In the genomic region with DNA sequence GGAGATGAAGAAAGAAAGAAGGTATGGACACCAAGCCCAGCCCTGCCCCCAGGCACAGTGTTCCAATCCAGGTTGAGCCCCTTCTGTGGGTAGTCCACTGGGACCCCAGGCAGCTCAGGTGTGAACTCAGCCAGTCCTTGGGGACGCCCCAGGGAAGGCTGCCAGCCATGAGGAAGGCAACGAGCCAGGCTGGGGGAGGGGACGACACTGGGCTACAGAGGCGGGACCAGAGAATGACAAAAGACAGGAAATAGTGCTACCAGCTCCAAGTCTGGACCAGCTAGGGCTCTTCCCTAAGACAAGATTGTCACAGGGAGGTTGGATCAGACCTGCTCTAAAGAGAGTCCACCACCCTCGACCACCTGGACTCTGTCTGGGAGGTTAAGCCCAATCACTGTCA, we compare ENCODE assay signal across 8 mouse cellular contexts. TPM values are rescaled to one million over a fixed set of nuclear protein-coding genes. Genes with fewer than 3 reads are reported as not detected.
DNase-seq lines count a peak whose midpoint lies in the region; ATAC-seq and TF ChIP-seq lines count a peak whose summit lies in the region.

No protein-coding gene starts in this region.

- no peaks in the 10 kb centered on the region for H3K27me3 ChIP-seq in kidney, adult 2 months (replicated peaks; ENCODE audit: control insufficient read depth, insufficient read depth, low read length)
- H3K27me3 ChIP-seq in liver, postnatal 0 days (ENCODE audit: insufficient read depth, low read length) = peaks cover 30% of the 10 kb centered on the region
- H3K27me3 ChIP-seq in neural tube, embryonic 15.5 days (replicated peaks) = no peaks in the 10 kb centered on the region

- H3K4me1 ChIP-seq in kidney, adult 2 months (ENCODE audit: control insufficient read depth, insufficient read depth, low read length) = peaks cover 53% of the 10 kb centered on the region
- H3K4me1 ChIP-seq in liver, postnatal 0 days (ENCODE audit: insufficient read depth) = peaks cover 65% of the 10 kb centered on the region
- peaks cover 87% of the 10 kb centered on the region for H3K4me1 ChIP-seq in neural tube, embryonic 15.5 days

- peak overlapping the region; percentile 81 for H3K4me2 ChIP-seq in liver, postnatal 0 days (ENCODE audit: low read depth, low read length)
- H3K4me2 ChIP-seq in neural tube, embryonic 15.5 days = peak overlapping the region; percentile 90

- 1% methylated on average over 5 of the region's 5 CpGs for WGBS in kidney, adult 2 months
- 6% methylated on average over 5 of the region's 5 CpGs for WGBS in liver, postnatal 0 days (ENCODE audit: insufficient replicate concordance)
- WGBS in neural tube, embryonic 15.5 days = 9% methylated on average over 5 of the region's 5 CpGs

- no peak for TF ChIP-seq POLR2A in kidney, adult 2 months (IDR thresholded peaks at IDR 0.05; ENCODE audit: low read depth, low read length)

- H3K9ac ChIP-seq in liver, postnatal 0 days (replicated peaks) = peak overlapping the region; percentile 59
- 0 out of 2 replicates have a peak overlapping the region, but pooled peaks have one; percentile 26 for H3K9ac ChIP-seq in neural tube, embryonic 15.5 days (replicated peaks)

- peak overlapping the region; percentile 85 for H3K27ac ChIP-seq in kidney, adult 2 months (ENCODE audit: insufficient read depth, low read depth, low read length)
- H3K27ac ChIP-seq in liver, postnatal 0 days (ENCODE audit: low read depth) = peak overlapping the region; percentile 98
- H3K27ac ChIP-seq in neural tube, embryonic 15.5 days (replicated peaks) = peak overlapping the region; percentile 42

- peak; percentile 28 for DNase-seq in thymus, postnatal 25 days
- no peak for DNase-seq in thymus, postnatal 0 days (ENCODE audit: low spot score)
- peak; percentile 83 to 88 for DNase-seq in cerebellum, postnatal 10 days
- DNase-seq in heart, adult 8-10 months (ENCODE audit: low spot score) = peak; percentile 92
- DNase-seq in kidney, adult 2 months = peak; percentile 97
- peak; percentile 86 for DNase-seq in liver, postnatal 0 days

- H3K4me3 ChIP-seq in kidney, adult 2 months (ENCODE audit: insufficient read depth, low read depth, low read length) = no peak overlapping the region
- H3K4me3 ChIP-seq in liver, postnatal 0 days (ENCODE audit: low read depth, low read length) = peak overlapping the region; percentile 15; the same call in 1 of the 2 replicates
- no peak overlapping the region for H3K4me3 ChIP-seq in neural tube, embryonic 15.5 days (replicated peaks)

- no peak for TF ChIP-seq EP300 in liver, postnatal 0 days (IDR thresholded peaks at IDR 0.05; ENCODE audit: low read depth)

- H3K9me3 ChIP-seq in liver, postnatal 0 days (ENCODE audit: low read length) = no peaks in the 10 kb centered on the region
- H3K9me3 ChIP-seq in neural tube, embryonic 15.5 days (replicated peaks) = no peaks in the 10 kb centered on the region

- no peaks in the 10 kb centered on the region for H3K36me3 ChIP-seq in kidney, adult 2 months (ENCODE audit: control insufficient read depth, insufficient read depth, low read length)
- no peaks in the 10 kb centered on the region for H3K36me3 ChIP-seq in liver, postnatal 0 days (replicated peaks; ENCODE audit: insufficient read depth, low read length)
- no peaks in the 10 kb centered on the region for H3K36me3 ChIP-seq in neural tube, embryonic 15.5 days

- ATAC-seq in liver, postnatal 0 days = peak; percentile 52
- no peak for ATAC-seq in neural tube, embryonic 15.5 days (ENCODE audit: low FRiP score)
- ATAC-seq in frontal cortex, adult (ENCODE audit: low TSS enrichment) = no peak

- no peak for TF ChIP-seq CTCF in kidney, adult 2 months (conservative IDR thresholded peaks at IDR 0.05; ENCODE audit: insufficient read depth, insufficient read length, low read depth, low read length)
- TF ChIP-seq CTCF in liver, postnatal 0 days (IDR thresholded peaks at IDR 0.05; ENCODE audit: low read depth) = no peak

RNA-seq across cellular contexts. Expression of gene Plxnb2, which starts 3.5 kb away (rescaled TPM):
- polyA plus RNA-seq in thymus, postnatal 0 days (2015; fragmentation: Nextera tagmentation; extraction: Ambion mirVana) = 19.0 and 19.4 TPM in 2 replicates
- 100 to 1,000 TPM in 2 of 4 experiments, 10 to 100 TPM in 2; 92.5 to 104 (median 99.6) TPM for total RNA-seq in heart, adult 8-10 months (2022)
- 288 and 297 TPM in 2 replicates for polyA plus RNA-seq in kidney, adult 2 months (2012; rRNA removed)
- polyA plus RNA-seq in liver, postnatal 0 days (2015; fragmentation: Nextera tagmentation; extraction: Ambion mirVana) = 27.2 and 29.7 TPM in 2 replicates
- 69.4 and 72.3 TPM in 2 replicates for polyA plus RNA-seq in neural tube, embryonic 15.5 days (2015; fragmentation: Nextera tagmentation; extraction: Ambion mirVana)

RNA-seq across cellular contexts. Expression of gene Dennd6b, which starts 19.2 kb away (rescaled TPM):
- 13.5 and 14.2 TPM in 2 replicates for polyA plus RNA-seq in thymus, postnatal 0 days (2015; fragmentation: Nextera tagmentation; extraction: Ambion mirVana)
- 10 to 100 TPM in 2 of 4 experiments, 1 to 10 TPM in 2; 8.8 to 12.9 (median 11.0) TPM for total RNA-seq in heart, adult 8-10 months (2022)
- 11.2 and 15.0 TPM in 2 replicates for polyA plus RNA-seq in kidney, adult 2 months (2012; rRNA removed)
- polyA plus RNA-seq in liver, postnatal 0 days (2015; fragmentation: Nextera tagmentation; extraction: Ambion mirVana) = 2.6 and 2.7 TPM in 2 replicates
- polyA plus RNA-seq in neural tube, embryonic 15.5 days (2015; fragmentation: Nextera tagmentation; extraction: Ambion mirVana) = 77.2 and 91.0 TPM in 2 replicates

RNA-seq across cellular contexts. Expression of gene Mapk11, which starts 27.7 kb away (rescaled TPM):
- polyA plus RNA-seq in thymus, postnatal 0 days (2015; fragmentation: Nextera tagmentation; extraction: Ambion mirVana) = 4.9 and 5.6 TPM in 2 replicates
- total RNA-seq in heart, adult 8-10 months (2022) = 1 to 10 TPM; 1.1 to 2.8 (median 2.7) TPM
- polyA plus RNA-seq in kidney, adult 2 months (2012; rRNA removed) = 6.0 and 7.9 TPM in 2 replicates
- 0.66 and 0.81 TPM in 2 replicates for polyA plus RNA-seq in liver, postnatal 0 days (2015; fragmentation: Nextera tagmentation; extraction: Ambion mirVana)
- polyA plus RNA-seq in neural tube, embryonic 15.5 days (2015; fragmentation: Nextera tagmentation; extraction: Ambion mirVana) = 22.5 and 27.5 TPM in 2 replicates

RNA-seq across cellular contexts. Expression of gene Ppp6r2, which starts 34.2 kb away (rescaled TPM):
- polyA plus RNA-seq in thymus, postnatal 0 days (2015; fragmentation: Nextera tagmentation; extraction: Ambion mirVana) = 30.8 and 38.2 TPM in 2 replicates
- total RNA-seq in heart, adult 8-10 months (2022) = 10 to 100 TPM; 82.1 to 87.5 (median 84.7) TPM
- polyA plus RNA-seq in kidney, adult 2 months (2012; rRNA removed) = 85.0 and 148 TPM in 2 replicates
- 13.9 and 18.1 TPM in 2 replicates for polyA plus RNA-seq in liver, postnatal 0 days (2015; fragmentation: Nextera tagmentation; extraction: Ambion mirVana)
- polyA plus RNA-seq in neural tube, embryonic 15.5 days (2015; fragmentation: Nextera tagmentation; extraction: Ambion mirVana) = 62.8 and 67.7 TPM in 2 replicates

RNA-seq across cellular contexts. Expression of gene Mapk12, which starts 36.6 kb away (rescaled TPM):
- 1.2 TPM in 2 replicates for polyA plus RNA-seq in thymus, postnatal 0 days (2015; fragmentation: Nextera tagmentation; extraction: Ambion mirVana)
- 10 to 100 TPM; 21.1 to 31.4 (median 28.0) TPM for total RNA-seq in heart, adult 8-10 months (2022)
- 12.7 and 13.9 TPM in 2 replicates for polyA plus RNA-seq in kidney, adult 2 months (2012; rRNA removed)
- 2.1 and 2.4 TPM in 2 replicates for polyA plus RNA-seq in liver, postnatal 0 days (2015; fragmentation: Nextera tagmentation; extraction: Ambion mirVana)
- polyA plus RNA-seq in neural tube, embryonic 15.5 days (2015; fragmentation: Nextera tagmentation; extraction: Ambion mirVana) = 4.8 and 5.2 TPM in 2 replicates

Comparison
In these comparisons a context has a peak if more than half of its experiments do, and no peak if none do; other contexts are left out.
1. H3K27ac ChIP-seq: peak in every context shown above with its lines; median percentile 98 in liver, postnatal 0 days; 85 in kidney, adult 2 months; 42 in neural tube, embryonic 15.5 days.